9 mouse cellular contexts compared by ENCODE assay signal in genomic region chr3:55114313-55115065, GRCm38 (mm10). TPM values are rescaled to one million over a fixed set of nuclear protein-coding genes. Genes with fewer than 3 reads are reported as not detected.
A peak's percentile ranks its signal among the peaks of the same experiment; 100 is the strongest.
DNase-seq lines count a peak whose midpoint lies in the region; ATAC-seq and TF ChIP-seq lines count a peak whose summit lies in the region.
"Had no signal": no experiment of that assay in that cellular context is flagged by ENCODE, and none has a peak within 500 bp of the region (broad histone marks: within the 10 kb centered on the region; RNA-seq: fewer than 3 reads in every experiment).

No protein-coding gene starts in this region.

- 17% methylated on average over 7 of the region's 7 CpGs for WGBS in liver, adult 2 months
- 51% methylated on average over 7 of the region's 7 CpGs for WGBS in heart, embryonic 11.5 days (ENCODE audit: insufficient replicate concordance)

- H3K79me2 ChIP-seq in liver, adult 2 months (ENCODE audit: control insufficient read depth, insufficient read depth, low read length), result peaks cover 12% of the 10 kb centered on the region
- H3K79me2 ChIP-seq in myocyte (ENCODE audit: control insufficient read depth, insufficient read depth), result peaks cover 70% of the 10 kb centered on the region

- H3K4me2 ChIP-seq in heart, embryonic 11.5 days, result peak overlapping the region; percentile 39; the same call in 1 of the 2 replicates
- peak overlapping the region; percentile 95 for H3K4me2 ChIP-seq in myocyte (ENCODE audit: low read depth)
- H3K4me2 ChIP-seq: liver, embryonic 15.5 days had no signal

- H3K9ac ChIP-seq in liver, adult 2 months (ENCODE audit: low read depth, low read length), result peak overlapping the region; percentile 56
- no peak overlapping the region for H3K9ac ChIP-seq in heart, embryonic 11.5 days (ENCODE audit: low read depth, low read length)
- H3K9ac ChIP-seq: liver, embryonic 15.5 days had no signal

- H3K27me3 ChIP-seq in liver, adult 2 months (ENCODE audit: control insufficient read depth, insufficient read depth, low read length), result no peaks in the 10 kb centered on the region
- no peaks in the 10 kb centered on the region for H3K27me3 ChIP-seq in heart, embryonic 11.5 days (ENCODE audit: control insufficient read depth, insufficient read depth, low read length)
- no peaks in the 10 kb centered on the region for H3K27me3 ChIP-seq in myocyte (ENCODE audit: control insufficient read depth, insufficient read depth, insufficient read length)
- H3K27me3 ChIP-seq: liver, embryonic 15.5 days had no signal

- no peak for TF ChIP-seq CTCF in liver, adult 2 months (IDR thresholded peaks at IDR 0.05; ENCODE audit: low read depth, low read length)

- peaks cover 11% of the 10 kb centered on the region for H3K36me3 ChIP-seq in liver, adult 2 months (ENCODE audit: control insufficient read depth, insufficient read depth, low read length)
- H3K36me3 ChIP-seq in heart, embryonic 11.5 days (ENCODE audit: control insufficient read depth, insufficient read depth, low read length), result peaks cover 22% of the 10 kb centered on the region
- H3K36me3 ChIP-seq in myocyte (ENCODE audit: control insufficient read depth, insufficient read depth), result peaks cover 30% of the 10 kb centered on the region

- no peak overlapping the region for H3K4me3 ChIP-seq in liver, adult 2 months (ENCODE audit: insufficient read depth, low read depth, low read length)
- no peak overlapping the region for H3K4me3 ChIP-seq in heart, embryonic 11.5 days (ENCODE audit: low read depth, low read length)
- H3K4me3 ChIP-seq in myocyte, result peak overlapping the region; percentile 72
- H3K4me3 ChIP-seq: liver, embryonic 15.5 days had no signal

- ATAC-seq in heart, embryonic 11.5 days (replicated peaks; ENCODE audit: insufficient number of reproducible peaks, low FRiP score, low TSS enrichment), result no peak

- no peaks in the 10 kb centered on the region for H3K9me3 ChIP-seq in heart, embryonic 11.5 days (replicated peaks; ENCODE audit: control insufficient read depth, low read length)
- H3K9me3 ChIP-seq: liver, embryonic 15.5 days had no signal

- H3K4me1 ChIP-seq in liver, adult 2 months (ENCODE audit: control insufficient read depth, insufficient read depth, low read length), result peaks cover 24% of the 10 kb centered on the region
- peaks cover 18% of the 10 kb centered on the region for H3K4me1 ChIP-seq in heart, embryonic 11.5 days (ENCODE audit: control insufficient read depth, insufficient read depth, low read length)

- H3K27ac ChIP-seq in liver, adult 2 months (replicated peaks; ENCODE audit: insufficient read depth, low read depth, low read length), result peak overlapping the region; percentile 95
- 0 out of 2 replicates have a peak overlapping the region, but pooled peaks have one; percentile 18 for H3K27ac ChIP-seq in heart, embryonic 11.5 days (ENCODE audit: low read depth, low read length)
- H3K27ac ChIP-seq: liver, embryonic 15.5 days had no signal

- TF ChIP-seq POLR2A in liver, adult 2 months (IDR thresholded peaks at IDR 0.05; ENCODE audit: extremely low read depth, insufficient read depth, low read length), result no peak
- TF ChIP-seq POLR2A in myocyte (IDR thresholded peaks at IDR 0.05; ENCODE audit: insufficient read length, low read depth), result peak; percentile 40

- no peak overlapping the region for H3ac ChIP-seq in myocyte (ENCODE audit: control insufficient read depth, insufficient read length)

- DNase-seq in liver, adult 2 months (ENCODE audit: extremely low read depth, low read depth, low spot score), result peak; percentile 99
- DNase-seq in liver, result no peak
- DNase-seq in embryo, embryonic 10 days (ENCODE audit: low spot score), result peak; percentile 41
- DNase-seq in testis, postnatal 10 days (ENCODE audit: low spot score), result no peak
- no peak for DNase-seq in spleen, adult 12 weeks (ENCODE audit: low spot score)

TF ChIP-seq in myocyte, 11 proteins besides CTCF, POLR2A, EP300 and RAD21:
- TF ChIP-seq MYOD1 (IDR thresholded peaks at IDR 0.05; ENCODE audit: control insufficient read depth in 1 of 3, insufficient read length in 2 of 3, low read depth in 2 of 3) (peak in 1 of 3 experiments; percentile 27), POLR2AphosphoS2 (IDR thresholded peaks at IDR 0.05; ENCODE audit: insufficient read length, low read depth) (peak; percentile 32), CEBPB (IDR thresholded peaks at IDR 0.05; ENCODE audit: insufficient read depth, poor library complexity, severe bottlenecking) (no peak), SRF (IDR thresholded peaks at IDR 0.05; ENCODE audit: control insufficient read depth, insufficient read length, low read depth) (no peak), MYOG (IDR thresholded peaks at IDR 0.05; ENCODE audit: control insufficient read depth in 1 of 3, insufficient read depth in 1 of 3, insufficient read length in 2 of 3, low read depth in 2 of 3) (peak in 1 of 3 experiments; percentile 43), REST (IDR thresholded peaks at IDR 0.05; ENCODE audit: insufficient read depth, insufficient read length) (no peak), MAX (IDR thresholded peaks at IDR 0.05; ENCODE audit: low read depth) (peak; percentile 20)
TF ChIP-seq in myocyte: peak in this region for 4.

RNA-seq across cellular contexts. Expression of gene Spg20, which starts 2.6 kb away (rescaled TPM):
- total RNA-seq in liver, adult 2 months (2014; rRNA removed), result 19.1 and 21.7 TPM in 2 replicates
- 12.6 and 14.1 TPM in 2 replicates for polyA plus RNA-seq in liver, adult 2 months (2012; rRNA removed)
- 47.3 and 50.6 TPM in 2 replicates for polyA plus RNA-seq in heart, embryonic 11.5 days (2014; fragmentation: Nextera tagmentation; extraction: Ambion mirVana)
- polyA plus RNA-seq in myocyte (2012; fragmentation: generic; extraction: Trizol), result 49.3 TPM

RNA-seq across cellular contexts. Expression of gene Ccdc169, which starts 22.6 kb away (rescaled TPM):
- total RNA-seq in liver, adult 2 months (2014; rRNA removed), result 0.09 and 0.40 TPM in 2 replicates
- polyA plus RNA-seq in liver, adult 2 months (2012; rRNA removed), result not detected in 2 replicates
- polyA plus RNA-seq in heart, embryonic 11.5 days (2014; fragmentation: Nextera tagmentation; extraction: Ambion mirVana), result not detected in 2 replicates
- polyA plus RNA-seq in myocyte (2012; fragmentation: generic; extraction: Trizol), result 0.12 TPM
- total RNA-seq: gastrocnemius, adult 8-10 months had no signal
- polyA plus RNA-seq: liver, embryonic 15.5 days had no signal

RNA-seq across cellular contexts. Expression of gene Ccna1, which starts 59.2 kb away (rescaled TPM):
- not detected in 2 replicates for total RNA-seq in liver, adult 2 months (2014; rRNA removed)
- not detected in 2 replicates for polyA plus RNA-seq in liver, adult 2 months (2012; rRNA removed)
- 0.94 and 1.2 TPM in 2 replicates for polyA plus RNA-seq in heart, embryonic 11.5 days (2014; fragmentation: Nextera tagmentation; extraction: Ambion mirVana)
- polyA plus RNA-seq in myocyte (2012; fragmentation: generic; extraction: Trizol), result not detected
- total RNA-seq: gastrocnemius, adult 8-10 months had no signal

Comparison
In these comparisons a context has a peak if more than half of its experiments do, and no peak if none do; other contexts are left out.
1. DNase-seq: peak in liver, adult 2 months (single experiment) and embryo, embryonic 10 days (single experiment); none in liver (single experiment), testis, postnatal 10 days (single experiment) and spleen, adult 12 weeks (single experiment).